Mouse (Mus musculus) liver, embryonic 14.5 days (tissue): ENCODE measurements at regions not wholly inside any gene's neighbourhood (a gene's known extent, or its start where the extent isn't known, plus 50 kb on each side); places are given as distances from the start of the nearest gene placed in this dataset.

Experiments
- ATAC-seq: fragments of 200-750 bp; cut with Nextera tagmentation; 2 replicates; pipeline ENCODE4 v1.8.0; 2017; ENCODE audit warnings: moderate number of reproducible peaks, mild to moderate bottlenecking, moderate library complexity; ENCODE audit not compliant: insufficient read depth
- DNase-seq, 3 experiments: peaks; one replicate each; pipeline ENCODE4 v3.0.0-alpha.2; 2012 to 2013; ENCODE audit warnings: low read depth in 3 of 3, low spot score in 3 of 3
- H3K27ac ChIP-seq: fragments of 300-500 bp; sonication (generic); 2 replicates; pipeline ENCODE4 v1.5.1; 2014; ENCODE audit warnings: moderate library complexity, mild to moderate bottlenecking, control low read depth, inconsistent platforms
- H3K27me3 ChIP-seq: fragments of 300-500 bp; sonication (generic); 2 replicates; pipeline ENCODE4 v1.6.1; 2014; ENCODE audit warnings: mild to moderate bottlenecking, low read length, moderate library complexity; ENCODE audit not compliant: control insufficient read depth, insufficient read depth
- H3K36me3 ChIP-seq: fragments of 300-500 bp; sonication (generic); replicated peaks from 2 replicates; pipeline ENCODE4 v1.6.1; 2014; ENCODE audit warnings: low read depth; ENCODE audit not compliant: control insufficient read depth, insufficient read depth
- H3K4me1 ChIP-seq, 2 experiments: fragments of 200-500 bp in 1 of 2; fragments of 300-500 bp in 1 of 2; sonication (generic) in 1 of 2; replicated peaks; 2 replicates each; pipeline ENCODE4 v1.6.1; 2012 to 2014; ENCODE audit warnings: antibody characterized with exemption in 1 of 2, inconsistent platforms in 1 of 2, low read length in 1 of 2; ENCODE audit not compliant: control insufficient read depth in 2 of 2, insufficient read depth in 2 of 2
- H3K4me2 ChIP-seq: fragments of 300-500 bp; sonication (generic); 2 replicates; pipeline ENCODE4 v1.6.1; 2014; ENCODE audit warnings: low read depth, mild to moderate bottlenecking, control low read depth, moderate library complexity
- H3K4me3 ChIP-seq, 2 experiments: fragments of 200-500 bp in 1 of 2; fragments of 300-500 bp in 1 of 2; sonication (generic) in 1 of 2; 2 replicates each; pipeline ENCODE4 v1.5.1; 2012 to 2014; ENCODE audit warnings: low read depth in 2 of 2, low read length in 2 of 2, mild to moderate bottlenecking in 2 of 2, control low read depth in 1 of 2, inconsistent platforms in 1 of 2, moderate library complexity in 1 of 2; ENCODE audit not compliant: insufficient read depth in 1 of 2
- H3K9ac ChIP-seq: fragments of 300-500 bp; sonication (generic); replicated peaks from 2 replicates; pipeline ENCODE4 v1.6.1; 2014; ENCODE audit warnings: mild to moderate bottlenecking, control low read depth, moderate library complexity
- H3K9me3 ChIP-seq: fragments of 300-500 bp; sonication (generic); 2 replicates; pipeline ENCODE4 v1.6.1; 2016; ENCODE audit warnings: low read length, mixed read lengths; ENCODE audit not compliant: control insufficient read depth
- CTCF ChIP-seq: IDR thresholded peaks from 2 replicates; pipeline ENCODE4 v1.5.1; 2016; ENCODE audit warnings: antibody characterized with exemption, low read depth, control low read depth
- EP300 ChIP-seq: IDR thresholded peaks from 2 replicates; pipeline ENCODE4 v1.6.1; 2016; ENCODE audit warnings: antibody characterized with exemption, low read depth
- WGBS: fragments of 180-500 bp; shearing (Covaris S2); extraction: QIAGEN DNeasy Blood & Tissue Kit; methylation state at CpG from one replicate; pipeline ENCODE4 v1.1.7; 2014; ENCODE audit not compliant: insufficient replicate concordance; 5-methylcytosine and 5-hydroxymethylcytosine counted together

DNA sequence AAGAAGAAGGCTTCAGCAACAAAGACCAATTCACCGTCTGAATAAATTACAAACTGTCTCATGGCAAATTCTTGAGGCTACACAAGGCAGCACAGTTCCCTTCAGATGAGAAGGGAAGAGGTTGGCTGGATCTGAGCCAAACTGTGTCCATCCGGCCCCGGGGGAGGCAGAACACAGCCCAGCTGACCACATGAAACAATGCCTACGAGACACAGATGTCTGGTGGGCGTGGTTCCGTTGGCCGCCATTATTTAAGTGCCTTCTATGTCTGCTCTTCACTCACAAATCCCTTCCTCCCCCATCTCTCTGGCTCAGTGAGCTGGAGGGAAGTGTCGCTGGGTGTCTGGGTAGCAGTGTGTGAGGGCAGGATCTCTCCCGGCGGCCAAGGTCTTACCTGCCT lies 127.8 kb upstream of the Irf2bp2 start:
- no peaks in the 10 kb centered on the region for H3K27me3 ChIP-seq
- no peaks in the 10 kb centered on the region for H3K36me3 ChIP-seq
- no peak for TF ChIP-seq CTCF
- no peak for TF ChIP-seq EP300
- no peak overlapping the region for H3K27ac ChIP-seq
- 69% methylated on average over 10 of the region's 10 CpGs for WGBS
- peaks cover 0 to 5% of the 10 kb centered on the region in 2 experiments; a peak in 2 of 4 replicates for H3K4me1 ChIP-seq
- no peaks in the 10 kb centered on the region; the same call in 1 of the 2 replicates for H3K9me3 ChIP-seq
- no peak overlapping the region for H3K4me3 ChIP-seq
- no peak overlapping the region for H3K4me2 ChIP-seq
- H3K9ac ChIP-seq = no peak overlapping the region
- ATAC-seq (no peak), DNase-seq (no peak)

- DNase-seq (no peak), ATAC-seq (peak; percentile 65)
- Histone ChIP-seq H3K9me3 (no peaks in the 10 kb centered on the region), H3K36me3 (no peaks in the 10 kb centered on the region), H3K4me1 (peaks cover 0 to 5% of the 10 kb centered on the region in 2 experiments; a peak in 2 of 4 replicates), H3K4me3 (no peak overlapping the region), H3K27me3 (no peaks in the 10 kb centered on the region), H3K4me2 (no peak overlapping the region), H3K27ac (no peak overlapping the region), H3K9ac (no peak overlapping the region)
- 59% methylated on average over 4 of the region's 4 CpGs for WGBS
- no peak for TF ChIP-seq CTCF
- TF ChIP-seq EP300 = no peak
Observed at GRCm38 (mm10) chr8:126720473-126721145, 126.8 kb upstream of the Irf2bp2 start.

DNA sequence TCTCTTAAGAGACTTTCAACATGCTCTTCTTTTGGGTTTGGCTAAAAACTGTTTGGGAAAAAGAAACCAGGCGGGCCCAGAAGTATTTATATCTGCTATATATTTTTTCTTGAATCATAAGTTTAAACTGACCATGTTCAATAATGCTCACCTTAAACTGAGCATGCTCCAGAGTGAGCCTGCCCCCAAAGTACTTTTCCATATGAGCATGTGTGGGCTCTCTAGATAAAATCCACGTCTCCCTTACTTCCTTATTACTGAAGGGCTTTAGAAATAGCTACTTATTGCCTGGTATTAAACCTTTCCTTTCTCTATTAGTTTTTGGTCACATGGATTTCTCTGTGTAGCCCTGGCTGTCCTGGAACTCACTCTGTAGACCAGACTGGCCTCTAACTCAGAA lies 126.0 kb upstream of the Irf2bp2 start:
- no peak for TF ChIP-seq CTCF
- no peak for TF ChIP-seq EP300
- 32% methylated on average over 2 of the region's 2 CpGs for WGBS
- no peak overlapping the region for H3K27ac ChIP-seq

DNA sequence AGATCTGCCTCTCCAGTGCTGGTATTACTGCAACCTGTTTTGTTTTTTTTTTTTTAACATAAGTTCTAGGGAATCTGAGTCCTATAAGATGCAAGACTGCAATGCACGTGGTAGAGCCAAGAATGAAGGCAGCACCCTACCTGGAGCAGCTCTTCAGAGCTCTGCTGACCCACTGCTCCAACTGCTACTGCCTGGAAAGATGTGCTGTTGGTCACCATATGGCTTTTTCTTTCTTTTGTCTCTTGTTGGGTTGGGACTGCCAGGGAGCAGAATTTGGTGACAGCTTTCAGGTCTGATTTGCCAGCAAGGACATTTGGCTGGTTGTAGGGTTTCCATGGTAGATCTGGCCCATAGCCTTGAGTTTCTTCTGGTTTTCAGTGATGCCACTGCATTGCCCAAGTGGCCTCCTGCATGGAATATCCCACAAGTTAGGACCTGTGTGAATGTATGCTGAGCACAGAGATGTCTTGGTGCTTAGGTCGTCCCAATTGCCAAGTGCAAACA lies 123.9 kb upstream of the Irf2bp2 start:
- no peak for DNase-seq
- Histone ChIP-seq H3K9ac (no peak overlapping the region), H3K36me3 (no peaks in the 10 kb centered on the region), H3K27me3 (no peaks in the 10 kb centered on the region), H3K4me1 (peaks cover 0 to 5% of the 10 kb centered on the region in 2 experiments; a peak in 2 of 4 replicates), H3K9me3 (no peaks in the 10 kb centered on the region), H3K4me2 (no peak overlapping the region), H3K27ac (no peak overlapping the region), H3K4me3 (no peak overlapping the region)
- 48% methylated on average over 2 of the region's 2 CpGs for WGBS
- TF ChIP-seq CTCF (no peak), EP300 (no peak)
- no peak for ATAC-seq

More for the DNA sequence above, 126.0 kb upstream of the Irf2bp2 start:
- Histone ChIP-seq H3K4me3 (no peak overlapping the region), H3K9me3 (no peaks in the 10 kb centered on the region), H3K4me2 (no peak overlapping the region), H3K9ac (no peak overlapping the region), H3K4me1 (peaks cover 0 to 5% of the 10 kb centered on the region in 2 experiments; a peak in 2 of 4 replicates), H3K27me3 (no peaks in the 10 kb centered on the region), H3K36me3 (no peaks in the 10 kb centered on the region)
- ATAC-seq (no peak), DNase-seq (no peak)

- Histone ChIP-seq H3K27me3 (no peaks in the 10 kb centered on the region), H3K9me3 (no peaks in the 10 kb centered on the region), H3K4me2 (no peak overlapping the region), H3K9ac (no peak overlapping the region), H3K4me3 (no peak overlapping the region), H3K36me3 (no peaks in the 10 kb centered on the region), H3K4me1 (0 out of 4 replicates have a peak, but pooled peaks cover 0 to under 1% of the 10 kb centered on the region in 2 experiments), H3K27ac (no peak overlapping the region)
- no peak for TF ChIP-seq CTCF
- TF ChIP-seq EP300 = no peak
- DNase-seq (no peak), ATAC-seq (no peak)
- 69% methylated on average over 1 of the region's 1 CpGs for WGBS
Observed at GRCm38 (mm10) chr8:126715666-126716065, 121.9 kb upstream of the Irf2bp2 start.
